Mouse (Mus musculus) spleen, postnatal 14 days (tissue): Measurements from ENCODE around the gene Tjp1.

ENCODE experiments used
- DNase-seq, 2 experiments: peaks; one replicate each; pipeline ENCODE4 v3.0.0; 2021 to 2022; ENCODE audit warnings: low spot score in 2 of 2

Gene Tjp1

DNA sequence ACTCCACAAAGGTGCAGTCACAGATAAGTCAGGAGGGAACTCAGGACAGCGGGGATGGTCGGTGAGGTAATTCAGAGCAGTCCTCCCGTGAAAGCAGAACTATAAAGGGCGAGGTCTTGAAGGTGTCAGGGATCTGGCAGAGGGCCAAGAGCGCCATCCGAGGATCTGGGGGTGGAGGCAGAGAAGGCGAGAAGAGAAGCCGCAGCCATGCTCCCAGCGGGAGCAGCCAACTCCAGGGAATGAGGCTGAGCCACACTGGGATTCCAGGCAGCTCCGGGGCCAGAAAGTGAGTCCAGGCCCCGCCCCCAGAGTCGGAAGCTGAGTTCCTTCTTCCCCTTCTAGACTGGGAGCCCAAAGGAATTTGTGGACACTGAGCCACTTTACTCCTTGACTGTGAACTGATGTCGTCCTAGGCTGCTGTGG lies 41.3 kb downstream of the Tjp1 start:
- no peak for DNase-seq

DNA sequence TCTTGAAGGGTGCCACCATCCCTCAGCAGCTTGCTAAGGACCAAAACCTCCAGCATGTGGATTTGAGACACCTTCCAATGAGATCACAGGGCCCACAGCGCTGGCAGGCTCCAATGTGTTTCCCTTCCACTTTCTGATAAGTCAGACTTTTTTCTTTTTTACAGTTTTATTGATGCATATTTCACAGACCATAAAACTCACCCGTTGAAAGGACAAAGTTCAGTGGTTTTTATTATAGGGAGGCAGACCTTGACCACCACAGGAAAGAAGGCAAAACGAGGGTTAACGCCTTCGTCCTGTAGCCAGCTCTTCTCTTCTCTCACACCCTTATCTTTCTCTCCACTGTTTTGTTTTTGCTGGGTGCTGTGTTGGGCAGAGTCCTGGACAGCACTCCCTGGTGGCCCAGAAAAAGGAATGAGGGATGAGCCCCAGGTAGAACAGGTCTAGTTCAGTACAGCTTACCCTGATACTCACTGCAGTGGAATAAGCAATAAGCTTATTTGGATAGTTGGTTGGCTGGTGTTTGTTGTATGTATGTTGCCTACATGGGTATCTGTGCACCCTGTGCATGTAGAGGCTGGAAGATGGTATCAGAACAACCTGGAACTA lies 43.3 kb downstream of the Tjp1 start:
- no peak for DNase-seq

DNA sequence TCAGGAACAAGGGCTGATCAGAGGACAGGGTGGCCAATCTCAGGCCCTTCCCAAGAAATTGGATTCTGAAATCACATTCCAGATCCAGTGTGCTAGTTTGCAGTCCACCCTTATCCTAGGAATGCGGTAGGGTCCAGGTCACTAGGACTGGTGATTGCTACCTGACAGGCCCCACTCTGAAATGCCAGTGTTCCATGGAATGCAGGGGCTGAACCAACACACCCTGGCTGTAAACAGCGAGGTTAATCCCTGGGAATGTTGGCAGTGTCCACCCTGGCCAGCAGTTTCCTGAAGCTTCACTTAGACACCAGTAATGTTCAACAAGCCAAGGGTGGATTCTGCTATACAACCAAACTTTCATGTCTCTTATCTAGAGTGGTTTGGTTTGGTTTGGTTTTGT lies 45.4 kb downstream of the Tjp1 start:
- DNase-seq: no peak

DNA sequence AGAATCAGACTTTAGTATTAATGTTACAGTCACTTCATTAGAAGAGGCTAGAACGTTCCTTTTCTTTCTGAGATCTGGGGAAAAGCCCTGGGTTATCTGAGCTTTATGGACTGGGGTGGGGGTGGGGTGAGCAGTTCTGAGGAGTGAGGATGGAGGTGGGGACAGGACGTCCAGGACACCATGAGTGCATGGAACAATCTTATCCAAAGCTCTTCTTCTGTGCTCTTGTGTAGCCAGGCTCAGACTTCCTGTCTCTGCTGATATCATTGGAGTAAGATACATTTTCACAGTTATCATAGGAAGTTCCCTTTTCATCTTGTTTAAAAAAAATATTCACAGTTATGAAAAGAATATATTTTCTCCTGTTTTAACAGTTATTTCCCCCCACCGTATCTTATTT lies 55.5 kb downstream of the Tjp1 start:
- no peak for DNase-seq

DNA sequence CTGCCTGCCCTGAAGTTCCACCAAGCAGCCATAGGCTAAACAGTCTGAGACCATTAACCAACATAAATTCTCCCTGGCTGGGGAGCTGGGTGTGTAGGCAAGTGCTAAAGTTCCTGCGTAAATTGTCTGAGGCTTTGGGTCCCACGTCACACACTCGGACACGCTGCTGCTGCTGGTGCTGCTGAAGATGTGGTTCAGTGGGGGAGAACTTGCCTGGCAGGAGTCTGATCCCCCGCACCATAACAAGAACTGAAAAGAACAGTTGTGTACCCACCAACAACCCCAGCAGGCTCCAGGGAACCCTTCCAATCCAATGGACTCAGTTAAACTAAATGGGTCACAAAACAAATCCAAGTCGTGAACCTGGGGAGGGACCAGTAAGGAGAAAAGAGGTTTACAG lies 56.2 kb downstream of the Tjp1 start:
- DNase-seq: no peak

DNA sequence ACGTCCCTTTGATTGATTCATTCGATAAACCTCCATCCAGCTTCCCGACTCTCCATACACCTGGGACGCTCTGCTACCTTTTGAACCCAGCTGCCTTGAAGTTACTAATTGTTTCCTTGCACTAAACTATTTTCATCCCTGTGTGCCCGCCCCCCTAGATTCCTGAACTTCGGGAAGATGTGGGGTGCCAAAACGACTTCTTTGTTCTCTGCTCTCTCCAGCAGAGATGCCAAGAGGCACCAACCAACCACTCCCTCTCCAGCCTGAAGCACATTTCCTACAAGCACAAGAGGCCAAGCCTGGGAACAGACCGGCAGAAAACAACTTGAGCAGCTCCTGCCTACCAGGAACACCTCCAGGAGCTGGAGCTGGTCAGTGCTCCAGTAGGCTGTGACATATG lies 57.4 kb downstream of the Tjp1 start:
- DNase-seq: no peak

DNA sequence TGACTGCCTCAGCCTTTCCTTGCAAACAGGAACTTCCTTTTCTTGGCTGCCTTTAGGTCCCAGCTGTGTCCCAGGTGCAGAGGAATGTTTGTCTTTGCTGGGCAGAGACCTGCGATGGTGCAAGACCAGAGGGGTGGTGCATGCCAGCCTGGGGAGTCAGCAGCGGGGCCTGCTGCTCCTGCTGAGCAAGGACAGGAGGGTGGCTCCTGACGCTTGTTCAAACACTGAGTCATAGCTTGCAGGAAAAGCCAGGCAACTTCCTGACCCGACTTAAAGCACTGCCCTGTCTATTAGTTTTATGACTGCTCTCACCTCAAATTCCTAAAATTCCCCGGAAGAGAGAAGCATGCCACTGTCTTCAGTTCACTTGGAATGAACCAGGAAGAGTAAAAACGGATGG lies 57.9 kb downstream of the Tjp1 start:
- DNase-seq: no peak

DNA sequence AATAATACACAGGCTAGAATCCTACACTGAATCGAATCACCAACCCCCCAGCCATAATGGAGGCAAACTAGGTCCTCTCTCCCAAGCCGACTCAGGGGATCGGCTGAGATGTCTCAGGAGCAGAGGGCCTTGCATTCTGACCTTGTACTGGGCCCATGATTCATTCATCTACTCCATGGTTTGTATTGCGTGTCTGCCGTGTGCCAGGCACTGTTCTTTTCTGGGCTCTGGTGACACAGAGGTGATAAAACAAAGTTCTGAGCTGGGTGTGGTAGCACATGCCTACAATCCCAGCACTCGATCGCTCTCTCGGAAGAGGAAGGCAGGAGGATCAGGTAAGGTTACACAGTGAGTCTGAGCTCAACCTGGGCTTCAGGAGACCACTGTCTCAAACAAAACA lies 59.4 kb downstream of the Tjp1 start:
- DNase-seq: no peak

DNA sequence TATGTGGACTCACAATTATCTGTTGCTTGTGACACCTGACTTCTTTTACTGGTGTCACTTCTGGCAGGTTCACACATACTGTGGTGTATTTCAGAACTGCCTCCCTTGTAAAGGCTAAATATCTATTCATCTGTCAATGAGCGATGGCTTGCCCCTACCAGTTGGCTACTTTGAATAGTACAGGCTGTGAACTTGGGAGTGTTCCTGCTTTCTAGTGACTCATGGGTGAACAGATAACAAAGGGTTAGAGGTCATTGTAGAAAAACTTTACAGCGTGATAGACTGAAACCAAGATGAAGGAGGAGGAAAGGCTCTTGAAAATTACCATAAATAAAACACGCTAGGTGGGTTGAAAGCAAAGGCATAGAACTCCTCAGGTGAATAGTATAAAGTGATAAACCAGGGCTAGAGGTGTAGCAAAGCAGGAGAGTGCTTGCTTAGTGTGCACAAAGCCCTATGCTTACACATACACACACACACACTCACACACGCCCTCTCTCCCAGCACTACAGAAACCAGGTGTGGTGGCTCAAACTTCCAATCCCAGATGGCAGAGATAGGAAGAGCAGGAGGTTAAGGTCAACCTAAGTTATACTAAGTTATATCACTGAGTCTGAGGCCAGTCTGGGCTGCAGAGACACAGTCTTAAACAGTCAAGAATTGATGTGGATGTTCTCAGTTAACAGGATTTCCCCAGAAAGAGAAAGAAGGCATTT lies 60.1 kb downstream of the Tjp1 start:
- no peak for DNase-seq

DNA sequence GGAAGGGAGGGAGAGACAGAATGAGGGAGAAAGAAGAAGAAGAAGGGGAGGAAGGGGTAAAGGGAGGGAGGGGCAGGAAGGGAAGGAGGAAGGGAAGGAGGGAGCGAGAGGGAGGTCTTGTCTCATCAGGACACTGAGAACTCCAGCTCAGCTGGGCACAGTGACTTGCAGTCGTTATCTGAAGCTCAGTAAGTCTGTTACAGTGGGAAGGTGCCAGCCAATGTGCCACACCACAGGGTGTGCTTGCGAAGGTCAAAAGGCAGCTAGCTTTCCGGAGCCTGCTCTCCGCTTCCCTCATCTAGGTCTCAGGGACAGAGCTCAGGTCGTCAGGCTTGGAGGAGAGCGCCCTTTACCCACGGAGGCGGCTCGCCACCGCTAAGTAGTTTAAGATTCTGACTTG lies 61.4 kb downstream of the Tjp1 start:
- no peak for DNase-seq

DNA sequence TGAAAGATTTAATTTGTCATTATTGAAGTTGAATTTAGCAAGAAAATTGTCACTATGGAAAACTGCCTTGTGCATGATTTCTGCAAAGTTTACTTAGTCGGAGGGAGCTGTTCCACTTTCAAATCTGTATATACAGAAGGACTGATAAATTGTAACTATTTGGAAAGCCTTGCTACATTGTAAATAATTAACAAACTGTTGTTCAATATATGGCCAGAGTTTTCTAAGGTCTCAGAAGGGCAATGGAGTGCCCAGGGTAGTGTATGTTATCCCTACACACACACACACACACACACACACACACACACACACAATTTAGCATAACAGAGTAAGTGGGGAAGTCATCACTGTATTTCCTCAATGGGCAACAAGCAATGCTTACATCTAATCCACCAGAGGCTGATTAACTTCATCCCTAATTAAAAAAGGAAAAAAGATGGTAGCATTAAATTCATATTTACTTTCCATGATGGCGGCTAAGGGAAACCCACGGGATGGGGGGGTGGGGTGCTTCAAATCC lies 63.0 kb downstream of the Tjp1 start:
- no peak for DNase-seq

DNA sequence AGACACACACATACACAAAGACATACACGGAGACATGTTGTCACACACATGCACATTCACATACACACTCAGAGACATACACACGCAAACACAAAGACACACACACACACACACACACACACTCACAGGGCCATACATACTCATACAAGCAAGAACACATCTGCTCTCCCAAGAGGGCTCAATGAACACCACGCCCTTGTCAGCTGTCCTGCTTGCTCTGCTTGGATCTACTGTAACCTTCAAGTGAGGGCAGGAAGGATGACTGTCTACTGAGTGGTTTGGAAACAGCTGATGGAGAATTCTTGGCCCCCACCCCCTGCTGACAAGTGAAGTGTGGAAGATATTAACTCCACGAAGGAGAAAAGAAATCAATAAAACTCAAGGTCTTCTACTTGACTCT lies 64.1 kb downstream of the Tjp1 start:
- DNase-seq: no peak

DNA sequence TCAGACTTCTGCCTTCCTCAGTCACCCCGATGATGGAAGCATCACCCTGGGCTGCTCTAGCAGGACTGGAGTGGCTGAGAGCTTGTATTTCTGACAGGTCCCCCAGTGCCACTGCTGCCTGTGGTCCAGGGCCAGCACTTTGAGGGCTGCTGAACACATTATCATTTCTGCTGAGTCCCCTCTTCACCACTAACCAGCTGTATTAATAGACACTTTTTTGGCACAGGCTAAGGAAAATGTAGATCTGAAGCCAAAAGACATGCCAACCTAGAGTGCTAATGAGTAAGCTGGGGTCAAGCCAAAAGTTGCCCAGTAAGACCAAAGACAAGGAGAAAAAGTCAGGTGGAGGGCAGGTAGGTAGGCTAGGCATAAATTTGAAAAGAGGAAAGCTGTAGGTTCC lies 66.2 kb downstream of the Tjp1 start:
- DNase-seq: no peak

DNA sequence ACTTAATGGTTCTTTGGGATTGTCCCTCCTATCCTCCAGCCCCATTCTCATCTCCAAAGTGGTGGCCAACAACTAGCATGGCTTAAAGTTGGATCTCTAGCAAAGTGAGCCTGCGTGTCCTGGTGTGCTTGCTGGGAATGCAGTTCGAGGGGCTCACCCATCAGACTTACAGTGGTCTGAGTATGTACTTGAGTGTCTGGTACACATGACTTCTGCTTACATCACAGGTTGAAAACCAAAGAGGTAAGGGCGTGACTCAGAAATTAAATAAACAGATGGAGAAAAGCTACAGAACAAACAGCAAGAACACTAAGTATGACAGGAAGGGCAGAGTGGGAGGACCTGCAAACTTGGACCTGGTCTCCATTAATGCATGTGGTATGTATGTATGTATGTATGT lies 67.4 kb downstream of the Tjp1 start:
- DNase-seq: no peak

DNA sequence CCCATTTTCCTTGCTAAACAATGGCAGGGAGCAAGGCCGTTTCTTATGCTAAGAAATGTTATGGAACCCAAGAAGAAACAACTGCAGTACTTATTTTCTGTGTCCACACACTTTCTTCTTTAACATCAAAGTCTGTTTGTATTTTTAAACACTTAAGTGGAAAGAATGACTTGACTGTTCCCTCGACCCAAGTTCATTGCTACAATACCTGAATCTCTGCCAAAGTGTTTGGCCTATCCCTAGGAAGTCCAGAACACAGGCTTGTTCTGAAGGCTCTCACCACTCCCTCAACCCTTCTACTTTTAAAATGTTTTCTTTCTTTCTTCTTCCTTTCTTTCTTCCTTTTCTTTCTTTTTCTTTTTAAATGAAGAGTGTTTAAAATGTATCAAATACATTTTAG lies 71.5 kb downstream of the Tjp1 start:
- no peak for DNase-seq

DNA sequence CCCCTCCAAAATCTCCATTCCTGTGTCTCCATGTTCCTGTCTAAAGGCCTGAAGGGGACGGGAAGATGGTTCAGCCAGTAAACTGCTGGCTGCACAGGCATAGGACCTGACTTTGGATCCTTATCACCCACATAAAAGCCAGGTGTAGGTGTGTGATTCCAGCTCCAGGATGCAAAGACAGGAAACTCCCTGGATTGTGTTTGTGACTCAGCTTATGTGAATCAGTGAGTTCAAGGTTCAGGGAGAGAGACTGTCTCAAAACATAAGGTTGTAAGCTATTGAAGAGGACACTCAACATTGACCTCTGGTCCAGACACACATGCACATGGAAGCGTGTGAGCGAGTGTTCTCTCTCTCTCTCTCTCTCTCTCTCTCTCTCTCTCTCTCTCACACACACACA lies 72.4 kb downstream of the Tjp1 start:
- no peak for DNase-seq

DNA sequence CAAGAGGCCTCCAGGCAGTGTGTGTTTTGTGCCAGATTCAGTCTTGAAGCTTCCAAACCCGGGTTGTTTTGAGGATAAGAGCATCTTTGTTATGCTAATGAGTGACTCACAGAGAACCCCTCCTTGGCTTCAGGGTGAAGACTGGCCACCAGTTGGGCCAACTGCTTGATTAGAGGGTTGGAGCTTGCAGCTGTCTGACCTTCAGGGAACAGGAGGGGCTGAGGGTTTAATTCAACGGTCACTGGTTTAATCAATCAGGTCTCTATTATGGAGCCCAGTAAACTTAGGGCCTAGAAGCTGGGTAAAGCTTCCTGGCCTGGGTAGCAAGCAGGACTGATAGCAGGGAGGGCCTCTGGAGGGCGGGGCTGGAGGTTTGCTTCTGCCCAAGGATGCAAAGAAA lies 73.3 kb downstream of the Tjp1 start:
- no peak for DNase-seq

DNA sequence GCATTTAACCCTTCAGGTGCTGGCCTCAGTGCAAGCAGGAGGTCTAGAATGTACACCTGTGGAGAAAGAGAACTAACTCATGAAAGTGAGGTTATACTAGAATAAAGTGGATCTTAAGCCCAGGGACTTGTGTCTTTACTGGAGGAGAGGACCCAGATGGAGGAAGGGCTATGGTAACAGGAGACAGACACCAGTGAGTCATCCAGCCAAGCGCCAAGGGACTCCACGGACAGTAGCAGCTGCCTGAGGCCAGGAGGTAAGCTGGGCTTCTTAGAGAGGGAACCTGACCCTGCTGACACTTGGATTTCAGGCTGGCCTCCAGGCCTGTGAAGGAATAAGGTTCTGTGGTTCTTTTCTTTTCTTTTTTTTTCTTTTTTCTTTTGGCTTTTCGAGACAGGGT lies 75.3 kb downstream of the Tjp1 start:
- no peak for DNase-seq

DNA sequence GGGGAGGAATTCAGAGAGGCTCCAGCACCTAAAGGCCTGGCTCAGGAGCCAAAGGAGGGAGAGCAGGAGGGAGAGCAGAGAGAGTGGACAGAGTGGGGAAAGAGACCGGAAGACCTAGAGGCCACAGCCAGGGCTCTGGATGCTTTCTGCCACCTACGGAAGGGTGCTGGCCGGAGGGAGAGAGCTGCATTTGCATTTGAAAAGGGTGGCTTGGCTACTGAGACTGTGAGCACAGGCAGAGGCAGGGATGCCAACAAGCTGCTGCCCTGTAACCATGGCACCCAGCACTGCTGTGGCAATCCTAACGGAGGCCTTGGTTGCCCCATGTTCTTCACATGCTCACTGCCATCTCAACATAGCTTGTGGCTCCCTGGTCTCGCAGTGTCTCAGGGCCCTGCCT lies 77.4 kb downstream of the Tjp1 start:
- DNase-seq: no peak

DNA sequence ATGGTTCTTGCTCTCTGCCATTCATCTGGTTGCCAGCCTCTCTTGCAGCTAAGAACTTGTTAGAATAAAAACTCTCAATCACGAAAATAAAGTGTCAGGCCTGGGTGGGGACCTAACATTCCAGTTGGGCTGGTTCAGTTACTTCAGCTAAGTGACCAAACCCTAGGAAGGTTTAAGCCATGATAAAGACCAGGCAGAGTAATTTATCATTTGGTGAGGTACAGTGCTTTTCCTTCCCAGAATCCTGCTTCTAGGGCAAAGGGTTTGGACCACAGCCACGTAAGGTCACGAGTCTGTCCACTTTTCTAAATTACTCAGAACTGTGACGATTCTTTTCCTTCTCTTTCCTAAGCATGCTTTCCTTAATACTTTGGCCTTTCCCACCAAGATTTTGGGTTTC lies 86.1 kb downstream of the Tjp1 start:
- no peak for DNase-seq

DNA sequence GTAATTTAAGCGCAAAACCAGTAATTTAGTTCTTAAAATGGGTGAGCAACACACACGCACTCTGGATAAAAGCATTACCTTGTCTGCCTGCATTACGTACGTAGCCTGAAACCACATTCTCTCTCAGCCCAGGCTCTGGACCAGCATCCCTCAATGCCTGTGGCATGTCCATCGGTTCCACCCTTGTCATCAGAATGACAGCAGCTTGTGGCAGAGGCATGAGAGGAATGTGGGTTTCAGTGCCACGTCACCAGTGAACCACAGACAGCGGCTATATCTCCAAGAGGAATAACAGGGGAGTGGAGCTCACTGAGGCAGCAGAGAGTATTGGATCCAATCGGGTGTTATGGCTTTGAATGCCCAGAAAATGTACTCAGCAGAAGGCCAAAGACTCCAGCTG lies 88.1 kb downstream of the Tjp1 start:
- no peak for DNase-seq

DNA sequence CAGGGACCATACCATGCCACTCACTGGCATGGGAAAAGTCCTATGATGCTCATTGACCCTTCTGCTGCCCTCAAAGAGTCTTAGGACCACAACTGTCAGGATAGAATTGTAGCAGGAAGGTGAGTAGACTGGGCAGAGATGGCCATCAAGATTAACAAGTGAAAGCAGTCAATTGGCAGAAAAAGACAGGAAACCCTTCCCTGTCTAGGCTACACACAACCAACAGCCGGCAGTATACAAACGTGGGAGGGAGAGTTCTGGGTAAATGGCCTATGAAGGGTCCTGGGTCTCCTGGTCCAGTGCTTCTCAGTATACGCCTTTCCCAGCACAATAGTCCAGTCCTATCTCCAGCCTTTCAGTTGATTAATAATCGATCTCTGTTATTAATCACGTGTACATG lies 89.4 kb downstream of the Tjp1 start:
- no peak for DNase-seq

DNA sequence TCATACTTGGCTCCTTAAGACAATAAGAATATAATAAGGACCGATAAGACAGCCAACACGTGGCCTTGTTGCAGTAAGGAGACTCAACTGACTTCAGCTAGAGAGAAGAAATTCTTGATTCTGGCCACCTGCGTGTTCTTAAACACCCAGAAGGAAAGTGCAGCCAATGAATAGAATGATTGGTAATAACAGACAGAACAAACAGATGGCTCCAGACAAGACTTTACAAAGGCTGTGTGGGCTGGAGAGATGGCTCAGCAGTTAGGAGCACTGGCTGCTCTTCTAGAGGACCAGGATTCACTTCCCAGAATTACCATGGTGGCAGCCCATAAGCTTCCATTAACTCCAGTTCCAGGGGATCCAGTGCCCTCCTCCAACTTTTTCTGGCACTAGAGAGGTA lies 90.7 kb downstream of the Tjp1 start:
- no peak for DNase-seq
